Mouse (Mus musculus): Measurements from ENCODE around the gene Gm17617. TPM values are rescaled to one million over a fixed set of nuclear protein-coding genes. Genes with fewer than 3 reads are reported as not detected.

Gene Gm17617
- total RNA-seq (2023): not detected

GRCm38 (mm10) chr13:55133448-55133847 is at the start of gene Gm17617:
Gene Gm17617 (minus strand): TSS chr13:55133548.

GRCm38 (mm10) chr13:55152621-55153415 is 19.5 kb upstream of the Gm17617 start, which contains the start of gene Fgfr4:
Gene Fgfr4 (plus strand): TSS chr13:55152640.

DNA sequence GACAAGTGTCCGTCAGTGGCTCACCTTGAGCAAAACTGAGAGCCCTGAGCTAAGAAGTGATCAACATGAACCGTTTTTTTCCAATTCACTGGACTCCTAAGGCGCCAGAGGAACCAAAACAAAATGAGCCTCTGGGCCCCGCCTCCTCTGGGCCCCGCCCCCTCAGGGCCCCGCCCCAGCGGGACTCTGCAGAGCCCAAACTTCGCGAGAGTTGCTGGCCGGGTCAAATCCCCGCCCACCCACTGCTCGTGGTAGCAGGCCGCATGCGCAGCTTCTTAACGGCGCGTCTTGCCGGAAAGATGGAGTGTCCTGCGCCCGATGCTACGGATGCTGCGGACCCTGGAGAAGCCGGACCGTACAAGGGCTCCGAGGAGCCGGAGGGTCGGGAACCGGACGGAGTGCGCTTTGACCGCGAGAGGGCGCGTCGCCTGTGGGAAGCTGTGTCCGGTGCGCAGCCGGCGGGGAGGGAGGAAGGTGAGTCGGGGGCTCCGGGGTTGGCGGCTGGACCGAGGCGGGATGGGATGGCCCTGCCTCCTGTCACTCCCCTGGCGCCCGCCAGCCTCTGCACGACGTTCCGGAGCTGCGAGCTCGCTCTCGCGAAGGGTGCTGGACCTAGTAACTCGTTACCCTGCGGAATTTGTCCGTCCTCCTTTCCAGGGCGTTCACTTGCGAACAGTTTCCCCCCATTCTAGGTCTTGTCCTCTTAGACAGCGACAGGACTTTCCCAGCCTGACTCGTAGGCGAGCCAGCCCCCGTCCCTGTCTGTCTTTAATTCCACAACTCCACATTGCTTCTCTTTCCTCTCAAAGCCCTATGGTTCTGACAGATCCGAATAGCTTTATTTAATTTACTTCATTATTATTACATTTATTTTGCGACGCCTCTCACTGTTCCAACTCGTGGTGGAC is 28.0 kb downstream of the Gm17617 start, which contains the start of gene Zfp346:
Gene Zfp346, plus strand, starts transcription at position 267 of the 908 bp plus-strand sequence.

GRCm38 (mm10) chr13:55099726-55100478 is 33.4 kb downstream of the Gm17617 start, which contains the start of gene Uimc1:
Gene Uimc1 (minus strand): TSS chr13:55100300.

Other genes starting within 250 kb of the Gm17617 start
- gene Unc5a, start 184.1 kb downstream of the Gm17617 start, total RNA-seq (2023): 2.4 TPM
- gene Hk3, start 112.2 kb downstream of the Gm17617 start, total RNA-seq (2023): 4.6 TPM
- 87.0 TPM for gene Uimc1, start 33.2 kb downstream of the Gm17617 start, total RNA-seq (2023)
- gene Zfp346, start 28.2 kb downstream of the Gm17617 start, total RNA-seq (2023): 30.2 TPM
- not detected for gene Fgfr4, start 19.1 kb upstream of the Gm17617 start, total RNA-seq (2023)
- 181 TPM for gene Nsd1, start 76.2 kb upstream of the Gm17617 start, total RNA-seq (2023)
- 148 TPM for gene Prelid1, start 187.0 kb upstream of the Gm17617 start, total RNA-seq (2023)
- gene Rab24, start 188.4 kb upstream of the Gm17617 start, total RNA-seq (2023): 48.6 TPM
- gene Mxd3, start 196.3 kb upstream of the Gm17617 start, total RNA-seq (2023): 0.92 TPM
- gene Lman2, start 229.2 kb upstream of the Gm17617 start, total RNA-seq (2023): 98.9 TPM
- 92.6 TPM for gene Rgs14, start 236.2 kb upstream of the Gm17617 start, total RNA-seq (2023)

Measured in CD4-positive naive resting alpha-beta T cell, adult 57 days (primary cell).